Mouse (Mus musculus): Measurements from ENCODE around the gene Slc9a9.

GRCm38 (mm10) chr9:94701965-94702634 lies 32.4 kb downstream of the Slc9a9 start:
- TF ChIP-seq POLR2A (IDR thresholded peaks at IDR 0.05; ENCODE audit: borderline replicate concordance, extremely low read depth, insufficient read depth, insufficient read length, poor library complexity, severe bottlenecking), result no peak
- TF ChIP-seq CTCF (IDR thresholded peaks at IDR 0.05; ENCODE audit: borderline replicate concordance, extremely low read depth, insufficient read depth, insufficient read length), result no peak
